Mouse (Mus musculus) heart, postnatal 0 days (tissue): ENCODE measurements around the gene Dnajc16. TPM values are rescaled to one million over a fixed set of nuclear protein-coding genes. Genes with fewer than 3 reads are reported as not detected.

Source experiments
- ATAC-seq: fragments of 200-750 bp; cut with Nextera tagmentation; 2 replicates; pipeline ENCODE4 v1.8.0; 2017; ENCODE audit warnings: low read depth, moderate number of reproducible peaks, moderate library complexity; ENCODE audit not compliant: insufficient read depth
- DNase-seq: peaks from one replicate; pipeline ENCODE4 v3.0.0-alpha.2; 2016; ENCODE audit warnings: low spot score
- H3K27ac ChIP-seq: fragments of 300-500 bp; sonication (generic); 2 replicates; pipeline ENCODE4 v1.5.1; 2014; ENCODE audit warnings: low read depth, mild to moderate bottlenecking
- H3K27me3 ChIP-seq: fragments of 300-500 bp; sonication (generic); 2 replicates; pipeline ENCODE4 v1.6.1; 2014; ENCODE audit warnings: low read length, mixed read lengths; ENCODE audit not compliant: control insufficient read depth, insufficient read depth
- H3K36me3 ChIP-seq: fragments of 300-500 bp; sonication (generic); replicated peaks from 2 replicates; pipeline ENCODE4 v1.6.1; 2014; ENCODE audit warnings: low read length, mixed read lengths; ENCODE audit not compliant: control insufficient read depth, insufficient read depth
- H3K4me1 ChIP-seq: fragments of 300-500 bp; sonication (generic); 2 replicates; pipeline ENCODE4 v1.6.1; 2014; ENCODE audit warnings: antibody characterized with exemption; ENCODE audit not compliant: control insufficient read depth, insufficient read depth
- H3K4me2 ChIP-seq: fragments of 300-500 bp; sonication (generic); 2 replicates; pipeline ENCODE4 v1.6.1; 2014; ENCODE audit warnings: low read depth, mild to moderate bottlenecking, low read length, moderate library complexity
- H3K4me3 ChIP-seq: fragments of 300-500 bp; sonication (generic); 2 replicates; pipeline ENCODE4 v1.5.1; 2014; ENCODE audit warnings: low read depth, low read length
- H3K9ac ChIP-seq: fragments of 300-500 bp; sonication (generic); replicated peaks from 2 replicates; pipeline ENCODE4 v1.6.1; 2014; ENCODE audit warnings: low read depth, low read length, mixed read lengths
- H3K9me3 ChIP-seq: fragments of 300-500 bp; sonication (generic); replicated peaks from 2 replicates; pipeline ENCODE4 v1.6.1; 2016; ENCODE audit warnings: low read length; ENCODE audit not compliant: control insufficient read depth
- CTCF ChIP-seq: IDR thresholded peaks from 2 replicates; pipeline ENCODE4 v1.5.1; 2016; ENCODE audit warnings: antibody characterized with exemption, control low read depth, low read depth
- EP300 ChIP-seq: IDR thresholded peaks from 2 replicates; pipeline ENCODE4 v1.6.1; 2016; ENCODE audit warnings: antibody characterized with exemption, low read depth
- WGBS: fragments of 180-500 bp; shearing (Covaris S2); extraction: QIAGEN DNeasy Blood & Tissue Kit; methylation state at CpG from one replicate; pipeline ENCODE4 v1.1.7; 2014; 5-methylcytosine and 5-hydroxymethylcytosine counted together
- polyA plus RNA-seq: library from polyadenylated mRNA; unstranded; fragments of >200 nt; fragmentation: Nextera tagmentation; extraction: Ambion mirVana; gene quantifications from 2 replicates; pipeline ENCODE4 v1.2.1, GENCODE M21; 2015
- total RNA-seq: library from RNA; depleted of rRNA; stranded (reverse); fragments of >200 nt; gene quantifications from 2 replicates; pipeline ENCODE4 v1.2.3, GENCODE M21; 2014; ENCODE audit warnings: low replicate concordance

Dnajc16 gene
- total and polyA plus RNA-seq, 2 experiments from 2014 or later = 4.5 to 12.3 TPM

DNA sequence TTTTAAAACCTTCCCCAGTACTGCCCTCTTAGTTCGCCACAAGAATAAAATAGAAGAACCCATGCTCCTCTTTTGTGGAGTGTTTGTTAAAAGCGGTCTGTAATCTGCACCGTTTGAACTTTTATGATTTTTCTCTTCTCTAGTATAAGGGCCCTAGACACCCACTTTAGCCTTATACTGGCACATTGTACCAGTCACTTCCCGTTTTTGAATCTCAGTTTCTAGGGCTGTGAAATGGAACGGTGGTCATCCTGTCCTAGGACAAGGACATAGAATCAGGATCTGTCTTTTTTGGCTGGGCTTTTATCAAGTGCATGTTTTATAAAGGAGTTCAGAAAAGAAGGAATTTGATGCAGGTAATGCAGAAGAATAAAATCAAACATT, 3.4 kb upstream of the Dnajc16 start:
- TF ChIP-seq EP300 = no peak
- TF ChIP-seq CTCF = no peak
- H3K4me1 ChIP-seq = peaks cover 7% of the 10 kb centered on the region
- no peak for ATAC-seq
- peak overlapping the region; percentile 65 for H3K4me3 ChIP-seq
- H3K9me3 ChIP-seq = no peaks in the 10 kb centered on the region
- DNase-seq = peak; percentile 77
- peak overlapping the region; percentile 57 for H3K9ac ChIP-seq
- peaks cover 18% of the 10 kb centered on the region for H3K36me3 ChIP-seq
- WGBS = 9% methylated on average over 5 of the region's 5 CpGs
- H3K4me2 ChIP-seq = peak overlapping the region; percentile 67
- peak overlapping the region; percentile 88 for H3K27ac ChIP-seq
- no peaks in the 10 kb centered on the region for H3K27me3 ChIP-seq

DNA sequence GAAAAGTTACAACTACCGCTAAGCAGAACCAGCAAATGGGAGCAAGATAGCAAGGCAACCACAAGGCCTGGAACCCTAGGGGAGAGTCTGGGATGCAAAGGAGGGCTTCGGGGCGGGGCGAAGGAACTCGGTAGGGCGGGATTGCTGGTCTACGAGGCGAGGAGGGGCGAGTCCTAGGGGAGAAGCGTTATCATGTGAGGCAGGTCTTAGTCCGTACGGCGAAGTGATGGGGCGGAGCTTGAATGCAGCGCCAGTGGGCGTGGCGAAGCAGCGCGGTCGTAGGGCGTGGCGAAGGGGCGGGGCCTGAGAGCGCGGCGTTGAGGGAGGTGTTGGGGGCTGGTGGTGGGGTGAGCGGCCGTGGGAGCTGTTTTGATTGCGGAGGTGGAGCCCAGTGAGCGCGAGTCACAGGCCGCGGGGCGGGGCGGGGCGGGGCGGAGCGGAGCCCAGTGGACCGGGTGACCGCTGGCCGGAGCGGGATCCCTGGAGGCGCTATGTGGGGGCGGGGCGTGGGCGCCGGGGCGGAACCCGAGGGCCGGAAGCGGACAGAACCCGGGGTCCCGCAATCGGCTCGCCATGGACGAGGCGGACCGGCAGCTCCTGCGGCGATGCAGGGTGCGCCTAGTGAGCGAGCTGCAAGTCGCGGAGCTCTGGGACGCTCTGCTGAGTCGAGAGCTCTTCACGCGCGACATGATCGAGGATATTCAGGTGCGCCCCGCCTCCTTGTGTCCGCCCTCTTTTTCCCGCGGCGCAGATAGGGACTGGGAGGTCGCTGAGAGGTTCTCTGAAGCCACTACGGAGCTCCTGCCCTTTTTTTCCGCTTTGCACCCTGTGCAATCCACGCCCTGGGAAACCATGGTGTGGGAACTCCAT, 2.8 kb upstream of the Dnajc16 start, which contains the start of gene Casp9:
Gene Casp9 (plus strand): TSS at position 331 of the 870 bp plus-strand sequence.
- Histone ChIP-seq H3K9ac (peak within 1 kb of the TSS; percentile 57), H3K9me3 (no peaks in the 10 kb centered on the region), H3K4me2 (peak within 1 kb of the TSS; percentile 67), H3K27ac (peak within 1 kb of the TSS; percentile 88), H3K27me3 (no peaks in the 10 kb centered on the region), H3K4me1 (peaks cover 7% of the 10 kb centered on the region), H3K4me3 (peak within 1 kb of the TSS; percentile 65), H3K36me3 (peaks cover 18% of the 10 kb centered on the region)
- DNase-seq (peak; percentile 97), ATAC-seq (peak; percentile 76)
- TF ChIP-seq EP300 (no peak), CTCF (no peak)
- 1% methylated on average over 70 of the region's 80 CpGs for WGBS

DNA sequence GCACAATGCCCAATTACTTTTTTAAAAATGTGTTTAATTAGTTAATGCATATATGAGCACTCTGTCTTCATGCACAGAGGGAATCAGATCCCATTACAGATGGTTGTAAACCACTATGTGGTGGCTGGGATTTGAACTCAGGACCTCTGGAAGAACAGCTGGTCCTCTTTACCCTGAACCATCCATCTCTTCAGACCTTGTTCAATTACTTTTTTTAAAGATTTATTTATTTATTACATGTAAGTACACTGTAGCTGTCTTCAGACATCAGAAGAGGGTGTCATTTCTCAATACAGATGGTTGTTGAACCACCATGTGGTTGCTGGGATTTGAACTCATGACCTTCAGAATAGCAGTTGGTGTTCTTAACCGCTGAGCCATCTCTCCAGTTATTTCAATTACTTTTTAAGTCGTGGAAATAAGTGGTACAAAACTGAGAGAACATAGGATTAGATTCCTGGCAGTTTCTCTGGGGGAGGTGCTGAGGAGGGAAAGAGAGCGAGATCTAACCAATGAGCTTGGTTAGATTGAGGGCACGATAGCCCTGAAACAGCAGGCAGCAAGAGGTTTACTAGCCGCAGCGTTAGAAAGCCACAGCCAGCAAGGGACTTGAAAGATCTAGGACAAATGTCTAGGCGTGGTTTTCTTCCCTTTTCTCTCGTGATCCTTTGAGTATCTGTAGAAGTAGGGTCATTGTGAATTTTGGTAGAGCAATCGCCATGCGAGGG, 2.0 kb upstream of the Dnajc16 start:
- Histone ChIP-seq H3K4me1 (peaks cover 7% of the 10 kb centered on the region), H3K9me3 (no peaks in the 10 kb centered on the region), H3K36me3 (peaks cover 14% of the 10 kb centered on the region), H3K4me2 (peak overlapping the region; percentile 67), H3K27me3 (no peaks in the 10 kb centered on the region), H3K4me3 (peak overlapping the region; percentile 65), H3K9ac (0 out of 2 replicates have a peak overlapping the region, but pooled peaks have one; percentile 57), H3K27ac (peak overlapping the region; percentile 88)
- DNase-seq (no peak), ATAC-seq (no peak)
- WGBS = 12% methylated on average over 10 of the region's 10 CpGs
- TF ChIP-seq EP300 = no peak
- no peak for TF ChIP-seq CTCF

DNA sequence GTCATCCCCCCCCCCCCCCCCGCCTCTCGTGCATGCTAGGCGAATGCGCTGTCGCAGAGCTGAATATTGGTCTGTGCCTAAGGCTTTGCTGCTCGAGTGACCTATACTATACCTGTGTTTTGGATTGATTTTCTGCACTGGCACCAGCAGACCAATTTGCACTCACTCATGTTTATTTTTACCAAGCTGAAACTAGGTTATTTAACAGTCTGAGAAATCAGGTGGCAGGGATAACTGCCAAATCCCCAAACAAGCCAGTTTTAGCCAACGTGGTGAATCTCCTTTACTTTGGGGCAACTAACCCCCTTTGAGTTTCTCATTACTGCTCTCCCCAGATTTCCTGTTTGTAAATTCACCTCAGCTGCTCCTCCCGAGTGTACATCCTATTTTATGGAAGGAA, 1.2 kb upstream of the Dnajc16 start:
- H3K4me1 ChIP-seq = peaks cover 7% of the 10 kb centered on the region
- 83% methylated on average over 8 of the region's 8 CpGs for WGBS
- H3K4me2 ChIP-seq = no peak overlapping the region
- no peak overlapping the region for H3K9ac ChIP-seq
- H3K9me3 ChIP-seq = no peaks in the 10 kb centered on the region
- TF ChIP-seq CTCF (no peak), EP300 (no peak)
- H3K27me3 ChIP-seq = no peaks in the 10 kb centered on the region
- ATAC-seq (no peak), DNase-seq (no peak)
- H3K27ac ChIP-seq = no peak overlapping the region
- H3K4me3 ChIP-seq = no peak overlapping the region
- H3K36me3 ChIP-seq = peaks cover 11% of the 10 kb centered on the region; the same call in 1 of the 2 replicates

DNA sequence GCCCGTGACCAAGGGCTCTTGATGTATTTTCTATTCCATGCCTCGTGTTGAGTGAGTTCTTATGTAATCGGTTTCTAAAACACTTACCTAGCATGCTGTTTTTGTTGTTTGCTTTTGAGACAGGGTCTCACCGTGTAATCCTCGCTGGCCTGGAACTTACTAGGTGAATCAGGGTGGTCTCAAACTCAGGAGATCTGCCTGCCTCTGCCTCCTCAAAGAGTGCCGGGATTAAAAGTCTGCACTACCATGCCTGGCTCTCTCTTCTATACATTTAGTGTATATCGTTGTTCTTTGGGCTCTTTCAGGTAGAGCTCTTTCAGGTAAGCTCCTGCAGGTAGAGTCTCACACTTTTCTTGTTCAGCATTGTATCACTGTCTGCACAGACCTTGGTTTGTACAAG, 755 bp upstream of the Dnajc16 start:
- Histone ChIP-seq H3K36me3 (peaks cover 9% of the 10 kb centered on the region; the same call in 1 of the 2 replicates), H3K27me3 (no peaks in the 10 kb centered on the region), H3K9me3 (no peaks in the 10 kb centered on the region), H3K4me1 (peaks cover 7% of the 10 kb centered on the region), H3K9ac (no peak overlapping the region), H3K4me3 (no peak overlapping the region), H3K4me2 (no peak overlapping the region), H3K27ac (no peak overlapping the region)
- no peak for ATAC-seq
- DNase-seq = no peak
- no peak for TF ChIP-seq EP300
- TF ChIP-seq CTCF = no peak
- WGBS = 89% methylated on average over 7 of the region's 7 CpGs
